Mouse (Mus musculus): ENCODE measurements around the gene Trmt13. TPM values are rescaled to one million over a fixed set of nuclear protein-coding genes. Genes with fewer than 3 reads are reported as not detected.

Gene Trmt13
- polyA plus RNA-seq, 1 experiment from 2014 or later, result 30.0 TPM

DNA sequence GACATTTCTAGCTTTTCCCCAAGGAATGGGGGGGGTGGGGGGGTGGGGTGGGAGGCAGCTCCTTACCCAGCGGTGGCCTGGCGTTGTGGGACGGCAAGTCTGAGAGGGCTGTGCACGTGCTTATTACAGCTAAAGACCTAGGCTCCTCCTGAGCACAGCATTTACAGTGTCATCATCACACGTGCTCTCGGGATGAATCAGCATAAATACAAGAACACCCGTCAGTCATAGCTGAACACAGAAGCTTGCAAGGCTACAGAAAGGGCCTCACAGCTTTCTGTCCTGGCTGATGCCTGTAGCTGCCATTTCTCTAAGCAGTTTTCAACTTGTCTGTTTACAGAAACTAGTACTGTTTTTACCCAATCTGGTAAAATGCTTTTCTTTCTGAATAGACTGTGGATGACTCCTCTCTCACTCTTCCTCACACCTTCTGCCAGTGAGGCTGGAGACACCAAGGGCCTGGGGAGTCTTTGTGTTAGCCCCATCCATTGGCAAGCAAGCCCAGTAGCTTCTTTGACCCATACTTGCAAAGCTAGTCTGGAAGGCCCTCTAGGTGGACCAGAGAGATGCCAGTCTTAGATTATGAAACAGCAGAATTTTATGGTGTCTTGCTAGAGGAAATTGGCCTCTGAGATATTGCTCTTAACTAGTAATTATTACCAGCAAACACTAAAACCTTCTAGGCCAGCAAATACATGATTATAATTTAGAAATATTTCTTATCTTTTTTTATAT, 6.4 kb upstream of the Trmt13 start:
- Histone ChIP-seq H3K4me1 (no peaks in the 10 kb centered on the region), H3K36me3 (peaks cover 63% of the 10 kb centered on the region), H3K27me3 (ENCODE audit: low read depth, poor library complexity, severe bottlenecking) (no peaks in the 10 kb centered on the region), H3K27ac (no peak overlapping the region), H3K9me3 (replicated peaks) (no peaks in the 10 kb centered on the region), H3K4me3 (no peak overlapping the region)
- 97% methylated on average over 7 of the region's 7 CpGs for WGBS
- DNase-seq (ENCODE audit: low spot score), result no peak

- no peaks in the 10 kb centered on the region for H3K4me1 ChIP-seq
Observed at GRCm38 (mm10) chr3:116618855-116619254, 4.5 kb upstream of the Trmt13 start.

GRCm38 (mm10) chr3:116615318-116616068, 1.1 kb upstream of the Trmt13 start:
- no peaks in the 10 kb centered on the region for H3K4me1 ChIP-seq
- no peak for DNase-seq (ENCODE audit: low spot score)
- H3K9me3 ChIP-seq (replicated peaks), result no peaks in the 10 kb centered on the region
- no peaks in the 10 kb centered on the region for H3K27me3 ChIP-seq (ENCODE audit: low read depth, poor library complexity, severe bottlenecking)
- H3K4me3 ChIP-seq, result no peak overlapping the region
- peaks cover 71% of the 10 kb centered on the region for H3K36me3 ChIP-seq
- no peak overlapping the region for H3K27ac ChIP-seq
- 91% methylated on average over 8 of the region's 8 CpGs for WGBS

More at GRCm38 (mm10) chr3:116618855-116619254, 4.5 kb upstream of the Trmt13 start:
- Histone ChIP-seq H3K27ac (no peak overlapping the region), H3K36me3 (peaks cover 82% of the 10 kb centered on the region), H3K4me3 (no peak overlapping the region), H3K9me3 (replicated peaks) (no peaks in the 10 kb centered on the region), H3K27me3 (ENCODE audit: low read depth, poor library complexity, severe bottlenecking) (no peaks in the 10 kb centered on the region)
- DNase-seq (ENCODE audit: low spot score), result no peak
- WGBS, result 90% methylated on average over 6 of the region's 6 CpGs

- no peak overlapping the region for H3K27ac ChIP-seq
- WGBS, result 92% methylated on average over 9 of the region's 9 CpGs
- H3K27me3 ChIP-seq (ENCODE audit: low read depth, poor library complexity, severe bottlenecking), result no peaks in the 10 kb centered on the region
- no peak for DNase-seq (ENCODE audit: low spot score)
- H3K9me3 ChIP-seq (replicated peaks), result no peaks in the 10 kb centered on the region
- no peaks in the 10 kb centered on the region for H3K4me1 ChIP-seq
- H3K36me3 ChIP-seq, result peaks cover 47% of the 10 kb centered on the region
- no peak overlapping the region for H3K4me3 ChIP-seq
Observed at GRCm38 (mm10) chr3:116604570-116604969, 9.8 kb downstream of the Trmt13 start.

- Histone ChIP-seq H3K36me3 (peaks cover 36% of the 10 kb centered on the region), H3K4me1 (no peaks in the 10 kb centered on the region), H3K4me3 (no peak overlapping the region), H3K9me3 (replicated peaks) (no peaks in the 10 kb centered on the region), H3K27me3 (ENCODE audit: low read depth, poor library complexity, severe bottlenecking) (no peaks in the 10 kb centered on the region), H3K27ac (no peak overlapping the region)
- 96% methylated on average over 5 of the region's 5 CpGs for WGBS
- no peak for DNase-seq (ENCODE audit: low spot score)
Observed at GRCm38 (mm10) chr3:116601781-116602180, 12.6 kb downstream of the Trmt13 start.

- DNase-seq (ENCODE audit: low spot score), result no peak
- Histone ChIP-seq H3K27ac (no peak overlapping the region), H3K36me3 (peaks cover 31% of the 10 kb centered on the region), H3K4me1 (peaks cover 1% of the 10 kb centered on the region), H3K27me3 (ENCODE audit: low read depth, poor library complexity, severe bottlenecking) (no peaks in the 10 kb centered on the region), H3K4me3 (no peak overlapping the region), H3K9me3 (replicated peaks) (no peaks in the 10 kb centered on the region)
- WGBS, result 88% methylated on average over 5 of the region's 5 CpGs
Observed at GRCm38 (mm10) chr3:116601005-116601404, 13.4 kb downstream of the Trmt13 start.

- WGBS, result 89% methylated on average over 2 of the region's 2 CpGs
- DNase-seq (ENCODE audit: low spot score), result no peak
- no peak overlapping the region for H3K27ac ChIP-seq
Observed at GRCm38 (mm10) chr3:116599705-116600104, 14.7 kb downstream of the Trmt13 start.

GRCm38 (mm10) chr3:116595603-116595991, 18.8 kb downstream of the Trmt13 start:
- WGBS, result 11% methylated on average over 10 of the region's 10 CpGs
- H3K27ac ChIP-seq, result peak overlapping the region; percentile 93

More at GRCm38 (mm10) chr3:116599705-116600104, 14.7 kb downstream of the Trmt13 start:
- Histone ChIP-seq H3K4me3 (no peak overlapping the region), H3K36me3 (peaks cover 23% of the 10 kb centered on the region), H3K27me3 (ENCODE audit: low read depth, poor library complexity, severe bottlenecking) (no peaks in the 10 kb centered on the region), H3K9me3 (replicated peaks) (no peaks in the 10 kb centered on the region), H3K4me1 (peaks cover 6% of the 10 kb centered on the region)

GRCm38 (mm10) chr3:116594728-116595602, 19.4 kb downstream of the Trmt13 start, which contains the start of gene Sass6:
Sass6 (plus strand) TSS chr3:116594982.
- peak; percentile 99 for DNase-seq (ENCODE audit: low spot score)
- Histone ChIP-seq H3K4me3 (peak within 1 kb of the TSS; percentile 91), H3K27me3 (ENCODE audit: low read depth, poor library complexity, severe bottlenecking) (no peaks in the 10 kb centered on the region), H3K27ac (peak within 1 kb of the TSS; percentile 93), H3K36me3 (peaks cover 38% of the 10 kb centered on the region), H3K4me1 (peaks cover 14% of the 10 kb centered on the region), H3K9me3 (replicated peaks) (no peaks in the 10 kb centered on the region)
- WGBS, result under 1% methylated on average over 65 of the region's 65 CpGs

More at GRCm38 (mm10) chr3:116595603-116595991, 18.8 kb downstream of the Trmt13 start:
- Histone ChIP-seq H3K4me3 (peak overlapping the region; percentile 91), H3K4me1 (peaks cover 14% of the 10 kb centered on the region), H3K9me3 (replicated peaks) (no peaks in the 10 kb centered on the region), H3K36me3 (peaks cover 32% of the 10 kb centered on the region), H3K27me3 (ENCODE audit: low read depth, poor library complexity, severe bottlenecking) (no peaks in the 10 kb centered on the region)
- DNase-seq (ENCODE audit: low spot score), result no peak

- no peaks in the 10 kb centered on the region for H3K9me3 ChIP-seq (replicated peaks)
- peak overlapping the region; percentile 93 for H3K27ac ChIP-seq
- no peaks in the 10 kb centered on the region for H3K27me3 ChIP-seq (ENCODE audit: low read depth, poor library complexity, severe bottlenecking)
- H3K4me3 ChIP-seq, result peak overlapping the region; percentile 91
- H3K4me1 ChIP-seq, result peaks cover 14% of the 10 kb centered on the region
- peaks cover 45% of the 10 kb centered on the region for H3K36me3 ChIP-seq
- DNase-seq (ENCODE audit: low spot score), result no peak
- 2% methylated on average over 22 of the region's 22 CpGs for WGBS
Observed at GRCm38 (mm10) chr3:116594076-116594727, 20.2 kb downstream of the Trmt13 start.

GRCm38 (mm10) chr3:116582201-116582600, 32.2 kb downstream of the Trmt13 start:
- no peak for DNase-seq (ENCODE audit: low spot score)
- Histone ChIP-seq H3K36me3 (peaks cover 75% of the 10 kb centered on the region), H3K4me1 (no peaks in the 10 kb centered on the region), H3K4me3 (no peak overlapping the region), H3K27me3 (ENCODE audit: low read depth, poor library complexity, severe bottlenecking) (no peaks in the 10 kb centered on the region), H3K27ac (no peak overlapping the region), H3K9me3 (replicated peaks) (no peaks in the 10 kb centered on the region)
- 94% methylated on average over 9 of the region's 9 CpGs for WGBS

DNA sequence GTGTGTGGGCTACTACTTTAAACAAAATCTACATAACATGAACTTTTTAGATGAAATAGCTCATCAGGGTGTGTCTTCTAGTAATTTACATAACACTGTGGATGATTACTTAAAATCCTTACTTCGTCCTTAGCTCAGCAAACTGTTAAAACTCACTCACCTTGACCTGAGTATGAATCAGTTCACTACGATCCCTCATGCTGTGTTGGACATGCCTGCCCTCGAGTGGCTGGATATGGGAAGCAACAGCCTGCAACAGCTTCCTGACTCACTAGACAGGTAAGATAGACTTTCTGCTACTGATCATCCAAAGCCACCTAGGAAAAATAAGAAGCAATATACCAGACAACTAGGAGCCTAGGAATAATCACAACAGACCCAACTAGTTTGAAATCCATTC, 37.1 kb downstream of the Trmt13 start:
- 71% methylated on average over 3 of the region's 3 CpGs for WGBS
- peaks cover 28% of the 10 kb centered on the region for H3K36me3 ChIP-seq
- no peaks in the 10 kb centered on the region for H3K9me3 ChIP-seq (replicated peaks)
- H3K4me3 ChIP-seq, result no peak overlapping the region
- no peaks in the 10 kb centered on the region for H3K4me1 ChIP-seq
- no peak for DNase-seq (ENCODE audit: low spot score)
- no peak overlapping the region for H3K27ac ChIP-seq
- H3K27me3 ChIP-seq (ENCODE audit: low read depth, poor library complexity, severe bottlenecking), result no peaks in the 10 kb centered on the region

Measured in limb, embryonic 10.5 days (tissue).